Mouse (Mus musculus) natural killer cell, adult 2 months (primary cell): ENCODE measurements around the gene Hpd.
A peak's percentile ranks its signal among the peaks of the same experiment; 100 is the strongest.

Source experiments
- DNase-seq, 2 experiments: peaks; one replicate each; pipeline ENCODE4 v3.0.0; 2022; ENCODE audit warnings: low spot score in 2 of 2

The Hpd gene

GRCm38 (mm10) chr5:123147569-123147968, 35.0 kb downstream of the Hpd start:
- DNase-seq, result no peak

- no peak for DNase-seq
These were observed 36.2 kb downstream of the Hpd start for GRCm38 (mm10) chr5:123146357-123146756.

- no peak for DNase-seq
These were observed 37.6 kb downstream of the Hpd start for GRCm38 (mm10) chr5:123144746-123145590.

GRCm38 (mm10) chr5:123143971-123144745, 38.4 kb downstream of the Hpd start:
- peak in 1 of 2 experiments; percentile 50 for DNase-seq

GRCm38 (mm10) chr5:123143251-123143970, 39.1 kb downstream of the Hpd start:
- DNase-seq, result no peak

GRCm38 (mm10) chr5:123142161-123143157, 40.1 kb downstream of the Hpd start, which contains the start of gene Setd1b:
Setd1b (plus strand) TSS chr5:123142193.
- no peak for DNase-seq

- DNase-seq, result no peak
These were observed 40.9 kb downstream of the Hpd start for GRCm38 (mm10) chr5:123141555-123142160.

- peak; percentile 87 to 88 for DNase-seq
These were observed 41.6 kb downstream of the Hpd start for GRCm38 (mm10) chr5:123140694-123141554.

DNA sequence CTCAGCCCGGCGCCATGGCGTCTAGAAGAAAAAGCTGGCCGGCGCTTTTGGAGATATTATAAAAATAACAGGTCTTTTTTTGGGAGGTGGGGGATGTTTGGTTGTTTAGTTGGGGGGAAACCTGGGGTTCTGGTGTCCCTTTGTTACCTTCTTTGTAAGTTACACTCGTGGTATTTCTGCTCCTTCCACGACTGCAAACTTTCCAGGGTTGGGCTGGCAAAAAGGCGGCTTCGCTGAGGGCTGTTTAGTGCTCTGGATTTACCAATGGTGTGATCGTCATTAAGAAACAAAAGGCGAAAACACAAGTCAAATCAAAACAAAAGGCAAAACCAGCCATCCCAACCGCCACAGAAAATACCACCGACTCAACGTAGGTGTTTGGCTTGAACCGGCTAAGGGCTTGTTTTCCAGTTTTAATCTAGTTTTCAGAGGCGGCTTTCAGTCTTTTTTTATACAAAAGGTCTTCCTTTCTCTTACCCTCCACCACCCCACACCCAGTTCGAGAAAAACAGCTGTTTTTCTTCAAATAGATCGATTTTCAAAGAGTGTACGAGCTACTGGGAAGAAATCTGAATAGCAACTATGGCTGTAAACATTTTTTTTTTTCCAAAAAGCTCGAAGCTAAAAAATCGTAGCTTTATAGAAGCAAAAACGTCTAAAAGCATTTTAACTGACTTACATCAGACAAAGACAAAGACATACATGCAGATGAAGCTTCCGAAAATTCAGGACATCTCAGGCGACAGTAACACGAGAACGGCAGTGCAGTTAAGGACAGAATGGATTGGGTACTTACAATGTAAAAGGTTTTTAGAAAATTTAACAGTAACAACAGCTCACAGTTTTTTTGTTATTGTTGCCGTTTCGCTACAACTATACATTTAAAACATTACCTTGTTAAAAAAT, 42.6 kb downstream of the Hpd start:
- DNase-seq, result no peak

DNA sequence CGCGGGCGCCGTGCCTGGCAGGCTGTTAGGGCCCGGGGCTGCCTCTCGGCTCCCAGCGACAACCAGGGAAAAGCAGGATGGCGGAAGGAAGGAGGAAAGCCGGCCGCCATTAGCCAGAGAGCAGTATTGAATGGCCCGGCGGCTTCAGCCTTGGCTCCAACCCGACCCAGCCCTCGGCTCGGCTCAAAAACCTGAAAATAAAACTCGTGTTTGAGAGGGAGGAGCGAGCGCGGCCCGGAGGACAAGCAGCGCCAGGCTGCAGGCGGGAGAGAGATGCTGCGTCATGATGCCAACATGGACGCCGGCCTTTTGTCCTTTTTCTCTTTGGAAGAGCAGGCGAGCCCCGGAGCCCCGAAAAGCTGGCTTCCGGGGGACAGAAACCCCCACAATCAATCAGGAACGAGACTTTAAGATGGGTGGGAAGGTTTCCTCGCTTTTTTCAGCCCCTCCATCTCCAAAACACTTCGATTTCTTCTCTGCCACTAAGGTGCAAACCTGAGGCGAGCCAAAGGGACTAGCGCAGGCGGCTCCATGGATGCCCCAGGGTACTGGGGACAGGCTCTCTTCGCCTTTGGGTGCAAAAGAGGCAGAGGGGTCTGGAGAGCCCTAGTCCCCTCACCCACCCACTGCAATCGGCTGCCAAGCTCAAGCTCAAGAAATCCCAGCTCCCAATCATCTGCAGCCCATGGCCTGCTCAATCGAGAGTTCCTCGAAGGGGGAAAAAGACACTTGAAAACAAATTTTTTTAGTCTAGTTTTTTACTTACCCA, 43.4 kb downstream of the Hpd start:
- DNase-seq, result peak; percentile 71 to 73

GRCm38 (mm10) chr5:123138230-123138911, 44.2 kb downstream of the Hpd start:
- peak in 1 of 2 experiments; percentile 38 for DNase-seq

DNA sequence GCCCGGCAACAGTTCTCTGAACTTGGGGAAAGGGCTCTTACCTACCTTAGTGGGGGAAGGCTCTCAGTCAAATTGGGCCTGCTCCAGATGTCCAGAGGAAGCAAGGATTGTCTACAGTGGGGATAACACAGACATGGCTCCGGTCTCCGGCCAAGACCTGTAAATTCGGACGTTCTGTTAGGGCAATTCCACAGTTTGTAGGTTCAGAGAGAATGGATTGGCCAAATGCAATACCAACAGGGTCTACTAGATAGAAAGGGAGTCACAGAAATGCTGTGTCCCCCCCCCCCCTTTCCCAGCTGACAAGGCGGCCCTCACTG, 44.7 kb downstream of the Hpd start:
- DNase-seq, result no peak

GRCm38 (mm10) chr5:123137044-123137909, 45.2 kb downstream of the Hpd start:
- peak; percentile 66 to 81 for DNase-seq

GRCm38 (mm10) chr5:123136361-123137043, 46.0 kb downstream of the Hpd start:
- DNase-seq, result no peak
